Mouse (Mus musculus): ENCODE measurements at regions not wholly inside any gene's neighbourhood (a gene's known extent, or its start where the extent isn't known, plus 50 kb on each side); places are given as distances from the start of the nearest gene placed in this dataset.
A peak's percentile ranks its signal among the peaks of the same experiment; 100 is the strongest.

DNA sequence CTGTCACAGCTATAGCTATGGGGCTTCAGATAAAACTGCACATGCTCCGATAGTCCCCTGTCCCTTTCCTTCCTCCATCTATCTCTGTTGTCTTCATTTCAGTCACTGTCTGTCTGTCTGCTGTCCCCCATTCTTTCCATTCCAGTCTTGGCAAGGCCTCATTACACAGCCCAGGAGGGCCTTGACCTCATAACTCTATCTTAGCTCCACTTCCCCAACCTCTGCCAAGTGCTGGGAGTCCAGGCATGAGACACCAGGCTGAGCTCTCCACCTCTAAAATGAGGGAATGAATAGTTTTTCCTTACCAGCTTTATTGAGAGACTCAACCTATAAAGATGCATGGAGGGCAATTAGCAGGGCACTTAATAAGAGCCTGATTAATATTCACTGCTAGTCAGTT, 76.0 kb upstream of the Frmd4a start:
- no peak for DNase-seq

GRCm38 (mm10) chr2:3947432-3947831, 70.1 kb upstream of the Frmd4a start:
- DNase-seq = no peak

DNA sequence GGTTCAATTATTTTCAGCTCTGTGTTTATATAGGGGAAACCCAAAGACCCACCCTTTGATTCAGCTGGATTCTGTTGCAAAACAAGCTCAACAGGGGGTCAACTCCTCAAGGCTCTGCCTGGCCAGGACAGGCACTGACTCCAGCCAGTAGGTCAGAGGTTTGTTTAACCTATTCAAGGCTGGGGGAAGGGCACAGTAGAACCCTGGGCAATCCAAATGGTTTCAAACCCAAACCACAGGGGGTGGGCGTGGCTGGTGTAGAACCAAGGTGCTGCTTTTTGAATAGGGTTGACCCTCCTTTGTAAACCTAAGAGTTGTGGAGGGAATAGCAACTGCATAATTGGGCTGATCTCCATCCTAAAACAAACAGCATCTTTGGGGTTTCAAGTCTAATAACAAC, 69.2 kb upstream of the Frmd4a start:
- no peak for DNase-seq

GRCm38 (mm10) chr2:3957491-3957890, 60.0 kb upstream of the Frmd4a start:
- no peak for DNase-seq

GRCm38 (mm10) chr2:3958065-3958641, 59.4 kb upstream of the Frmd4a start:
- peak; percentile 27 for DNase-seq

DNA sequence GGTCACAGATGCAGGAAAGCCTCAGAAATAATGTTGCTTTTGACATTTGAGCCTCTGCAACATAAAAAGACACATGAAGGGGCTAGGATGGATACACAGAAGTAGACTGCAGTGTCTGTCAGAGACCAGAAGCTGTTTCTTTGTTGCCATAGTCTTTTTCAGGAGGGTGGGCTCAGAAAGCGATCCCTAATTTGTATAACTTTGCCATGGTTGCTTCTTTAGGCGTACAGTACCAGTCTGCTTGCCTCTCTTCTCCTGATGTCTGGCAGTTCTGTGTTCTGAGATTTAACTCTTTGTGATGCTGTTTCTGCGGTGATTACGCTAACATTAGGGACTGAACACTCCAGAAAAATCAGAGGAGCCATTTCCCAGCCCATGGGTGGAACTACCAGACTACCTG, 58.8 kb upstream of the Frmd4a start:
- DNase-seq = no peak

DNA sequence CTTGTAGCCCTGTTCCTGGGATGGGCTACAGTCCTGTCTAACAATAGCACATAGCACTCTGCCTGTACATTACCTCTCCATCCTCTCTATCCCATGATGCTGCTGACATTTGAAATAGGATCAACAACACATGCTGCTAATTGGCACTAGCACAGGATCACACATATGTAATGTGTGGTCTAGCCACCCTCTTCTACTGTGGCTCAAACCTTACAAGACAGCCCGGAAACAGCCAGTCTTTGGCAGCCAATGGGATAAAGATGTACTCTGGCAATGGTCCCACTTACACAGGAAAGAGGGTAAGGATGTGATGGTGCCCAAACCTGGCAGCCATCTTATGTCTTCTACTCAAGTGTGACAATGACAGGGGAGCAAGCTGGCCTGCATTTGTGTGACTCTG, 58.3 kb upstream of the Frmd4a start:
- no peak for DNase-seq

DNA sequence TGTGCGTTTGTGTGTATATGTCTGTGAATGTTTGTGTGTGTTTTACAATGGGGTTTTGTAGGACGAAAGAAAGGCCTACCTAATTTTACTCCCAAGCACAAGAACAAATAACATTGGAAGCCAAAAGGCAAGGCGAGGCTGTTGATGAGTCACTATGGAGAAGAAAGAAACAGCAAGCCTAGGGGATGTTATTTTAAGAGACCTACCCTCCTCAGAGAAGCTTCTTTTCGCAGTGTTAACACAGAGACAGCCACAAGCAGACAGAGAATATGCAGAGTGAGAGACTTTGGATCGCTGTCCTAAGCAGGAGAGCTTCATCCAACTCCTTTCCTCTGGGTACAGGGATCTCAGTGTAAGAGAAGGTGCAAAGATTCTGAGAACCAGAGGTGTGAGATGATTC, 57.3 kb upstream of the Frmd4a start:
- no peak for DNase-seq

GRCm38 (mm10) chr2:3964351-3964750, 53.2 kb upstream of the Frmd4a start:
- DNase-seq = peak; percentile 94

Data from retina, postnatal 1 day (tissue).